Mouse (Mus musculus): ENCODE measurements around the gene C1rb. TPM values are rescaled to one million over a fixed set of nuclear protein-coding genes. Genes with fewer than 3 reads are reported as not detected.
"Not testable (repeated sequence)": the region's sequence is repeated elsewhere in the genome, so short reads cannot be mapped to it uniquely, and the experiment has no call there.

The C1rb gene
- polyA plus RNA-seq, 1 experiment from 2014 or later: 0.05 TPM

DNA sequence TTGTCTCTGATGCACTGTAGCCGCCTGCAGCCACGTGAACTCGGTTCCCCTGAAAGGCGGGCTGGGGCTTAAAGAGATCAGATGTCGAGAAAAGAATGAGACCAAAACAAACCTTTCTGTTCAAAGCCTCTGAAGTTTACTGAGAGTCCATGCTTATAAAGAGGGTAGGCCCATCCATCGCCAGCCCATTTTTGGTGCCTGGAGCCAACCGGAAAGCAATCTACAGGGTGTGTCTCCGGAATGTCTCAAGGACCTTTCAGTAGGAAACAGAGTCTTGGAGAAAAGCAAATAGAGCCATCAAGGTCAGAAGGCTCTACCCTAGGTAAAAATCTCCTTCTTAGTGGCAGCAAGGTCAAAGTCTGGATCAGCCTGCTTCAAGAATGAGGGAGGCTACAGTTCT is 23.0 kb downstream of the C1rb start:
- no peak overlapping the region for H3K4me2 ChIP-seq (ENCODE audit: low read length)
- H3K9ac ChIP-seq (ENCODE audit: low read depth, low read length): no peak overlapping the region
- H3K9me3 ChIP-seq (replicated peaks; ENCODE audit: low read length): no peaks in the 10 kb centered on the region
- no peak overlapping the region for H3K4me3 ChIP-seq (replicated peaks; ENCODE audit: low read depth, low read length)
- no peak overlapping the region for H3K27ac ChIP-seq
- ATAC-seq (replicated peaks; ENCODE audit: low FRiP score, low read depth) (no peak), DNase-seq (ENCODE audit: low spot score) (no peak)
- 71% methylated on average over 8 of the region's 8 CpGs for WGBS
- TF ChIP-seq CTCF (IDR thresholded peaks at IDR 0.05; ENCODE audit: low read depth): no peak
- no peaks in the 10 kb centered on the region for H3K36me3 ChIP-seq (ENCODE audit: insufficient read depth, low read length)
- no peaks in the 10 kb centered on the region for H3K4me1 ChIP-seq (replicated peaks; ENCODE audit: insufficient read depth, low read length)
- no peaks in the 10 kb centered on the region for H3K27me3 ChIP-seq (ENCODE audit: insufficient read depth, low read length)

DNA sequence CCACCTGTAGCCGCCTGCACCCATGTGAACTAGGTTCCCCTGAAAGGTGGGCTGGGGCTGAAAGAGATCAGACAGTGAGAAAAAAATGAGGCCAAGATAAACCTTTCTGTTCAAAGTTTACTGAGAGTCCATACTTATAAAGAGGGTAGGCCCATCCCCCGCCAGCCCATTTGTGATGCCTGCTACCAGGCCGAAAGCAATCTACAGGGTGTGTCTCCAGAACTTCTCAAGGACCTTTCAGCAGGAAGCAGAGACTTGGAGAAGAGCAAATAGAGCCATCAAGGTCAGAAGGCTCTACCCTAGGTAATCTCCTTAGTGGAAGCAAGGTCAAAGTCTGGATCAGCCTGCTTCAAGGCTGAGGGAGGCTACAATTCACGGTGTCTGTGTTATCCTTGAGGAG is 31.9 kb downstream of the C1rb start:
- no peak overlapping the region for H3K9ac ChIP-seq (ENCODE audit: low read depth, low read length)
- no peak overlapping the region for H3K4me3 ChIP-seq (replicated peaks; ENCODE audit: low read depth, low read length)
- no peaks in the 10 kb centered on the region for H3K4me1 ChIP-seq (replicated peaks; ENCODE audit: insufficient read depth, low read length)
- DNase-seq (ENCODE audit: low spot score): no peak
- H3K9me3 ChIP-seq (replicated peaks; ENCODE audit: low read length): no peaks in the 10 kb centered on the region
- H3K27me3 ChIP-seq (ENCODE audit: insufficient read depth, low read length): no peaks in the 10 kb centered on the region
- H3K27ac ChIP-seq: no peak overlapping the region
- ATAC-seq (replicated peaks; ENCODE audit: low FRiP score, low read depth): no peak
- 95% methylated on average over 4 of the region's 4 CpGs for WGBS
- no peaks in the 10 kb centered on the region for H3K36me3 ChIP-seq (ENCODE audit: insufficient read depth, low read length)
- H3K4me2 ChIP-seq (ENCODE audit: low read length): no peak overlapping the region
- no peak for TF ChIP-seq CTCF (IDR thresholded peaks at IDR 0.05; ENCODE audit: low read depth)

DNA sequence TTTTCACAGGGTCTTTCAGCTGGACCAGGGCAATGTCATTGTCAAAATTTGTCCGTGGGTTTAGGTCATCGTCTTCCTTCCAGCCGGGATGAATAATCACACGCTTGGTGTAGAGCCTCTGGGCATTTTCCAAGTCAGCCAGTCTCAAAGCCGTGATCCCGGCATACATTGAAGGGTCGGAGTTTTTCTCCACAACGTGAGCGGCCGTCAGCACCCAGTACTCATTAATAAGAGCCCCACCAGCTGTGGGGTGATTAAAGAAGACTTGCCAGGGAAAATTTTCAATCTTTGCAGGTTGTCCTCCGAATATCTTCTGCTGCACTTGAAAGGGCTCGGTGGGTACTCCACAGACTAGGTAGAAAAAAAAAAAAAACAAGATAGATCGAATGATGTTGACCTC is 55.5 kb downstream of the C1rb start:
- Histone ChIP-seq H3K4me1 (replicated peaks; ENCODE audit: insufficient read depth, low read length) (no peaks in the 10 kb centered on the region), H3K36me3 (ENCODE audit: insufficient read depth, low read length) (no peaks in the 10 kb centered on the region), H3K9ac (ENCODE audit: low read depth, low read length) (no peak overlapping the region), H3K27ac (no peak overlapping the region), H3K4me3 (replicated peaks; ENCODE audit: low read depth, low read length) (no peak overlapping the region), H3K9me3 (replicated peaks; ENCODE audit: low read length) (no peaks in the 10 kb centered on the region), H3K27me3 (ENCODE audit: insufficient read depth, low read length) (no peaks in the 10 kb centered on the region), H3K4me2 (ENCODE audit: low read length) (no peak overlapping the region)
- WGBS: 86% methylated on average over 13 of the region's 13 CpGs
- no peak for TF ChIP-seq CTCF (IDR thresholded peaks at IDR 0.05; ENCODE audit: low read depth)
- no peak for DNase-seq (ENCODE audit: low spot score)
- ATAC-seq (replicated peaks; ENCODE audit: low FRiP score, low read depth): no peak

DNA sequence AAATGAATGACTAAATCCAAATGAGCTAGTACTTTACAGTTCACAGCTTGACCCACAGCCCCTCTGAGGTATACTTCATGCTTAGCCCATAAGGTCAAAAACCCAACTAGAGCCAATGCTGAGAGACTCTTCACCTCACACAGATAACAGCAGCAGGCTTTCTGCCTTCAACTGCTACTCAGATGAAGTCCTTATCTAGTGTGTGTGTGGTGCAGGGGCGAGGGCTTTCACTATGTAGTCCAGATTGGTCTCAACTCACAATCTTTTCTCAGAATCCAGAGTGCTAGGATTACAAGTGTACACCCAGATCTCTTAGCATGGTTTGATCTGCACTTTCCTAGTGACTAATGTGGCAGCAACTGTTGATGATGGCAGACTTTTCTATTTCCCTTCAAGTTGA is 56.1 kb downstream of the C1rb start:
- not testable (repeated sequence) for H3K4me2 ChIP-seq (ENCODE audit: low read length); H3K4me3 ChIP-seq (replicated peaks; ENCODE audit: low read depth, low read length); H3K36me3 ChIP-seq (ENCODE audit: insufficient read depth, low read length)

DNA sequence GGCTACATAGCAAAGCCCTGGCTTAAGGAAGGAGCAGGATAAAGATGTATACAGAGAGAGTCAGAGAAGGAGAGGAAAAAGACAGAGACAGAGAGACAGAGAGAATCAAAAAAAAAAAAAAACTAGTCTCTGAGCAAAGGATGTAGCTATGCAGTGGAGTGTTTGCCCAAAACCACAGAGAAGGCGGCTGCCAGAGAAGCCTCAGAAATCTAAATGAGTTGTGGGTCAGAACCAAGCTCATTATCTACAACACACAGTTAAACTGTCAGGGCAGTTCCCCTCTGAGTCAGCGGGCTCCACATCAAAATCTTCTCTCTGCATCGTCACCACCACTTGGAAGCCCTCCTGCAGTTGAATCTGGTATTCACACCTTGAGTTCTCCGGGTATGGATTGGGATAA is 60.7 kb downstream of the C1rb start:
- H3K36me3 ChIP-seq (ENCODE audit: insufficient read depth, low read length): no peaks in the 10 kb centered on the region
- DNase-seq (ENCODE audit: low spot score): no peak

More for the DNA sequence above, 56.1 kb downstream of the C1rb start:
- H3K4me1 ChIP-seq (replicated peaks; ENCODE audit: insufficient read depth, low read length); H3K9me3 ChIP-seq (replicated peaks; ENCODE audit: low read length); ATAC-seq (replicated peaks; ENCODE audit: low FRiP score, low read depth); DNase-seq (ENCODE audit: low spot score); H3K27me3 ChIP-seq (ENCODE audit: insufficient read depth, low read length); H3K9ac ChIP-seq (ENCODE audit: low read depth, low read length); H3K27ac ChIP-seq: not testable (repeated sequence)
- 28% methylated on average over 1 of the region's 1 CpGs for WGBS

More for the DNA sequence above, 60.7 kb downstream of the C1rb start:
- 75% methylated on average over 4 of the region's 4 CpGs for WGBS
- Histone ChIP-seq H3K9me3 (replicated peaks; ENCODE audit: low read length) (no peaks in the 10 kb centered on the region), H3K27me3 (ENCODE audit: insufficient read depth, low read length) (no peaks in the 10 kb centered on the region), H3K4me2 (ENCODE audit: low read length) (no peak overlapping the region), H3K4me3 (replicated peaks; ENCODE audit: low read depth, low read length) (no peak overlapping the region), H3K9ac (ENCODE audit: low read depth, low read length) (no peak overlapping the region), H3K27ac (no peak overlapping the region), H3K4me1 (replicated peaks; ENCODE audit: insufficient read depth, low read length) (no peaks in the 10 kb centered on the region)
- ATAC-seq (replicated peaks; ENCODE audit: low FRiP score, low read depth): no peak
- TF ChIP-seq CTCF (IDR thresholded peaks at IDR 0.05; ENCODE audit: low read depth): no peak

Other genes with a start within 250 kb of the C1rb start
- gene Pex5, start 155.2 kb upstream of the C1rb start, polyA plus RNA-seq (2015; fragmentation: Nextera tagmentation; extraction: Ambion mirVana): 36.4 and 39.4 TPM in 2 replicates
- 2.5 and 2.7 TPM in 2 replicates for gene Clstn3, start 105.5 kb upstream of the C1rb start, polyA plus RNA-seq (2015; fragmentation: Nextera tagmentation; extraction: Ambion mirVana)
- gene C1rl, start 77.2 kb upstream of the C1rb start, polyA plus RNA-seq (2015; fragmentation: Nextera tagmentation; extraction: Ambion mirVana): 2.8 and 3.0 TPM in 2 replicates
- 18.2 and 20.5 TPM in 2 replicates for gene C1ra, start 57.9 kb upstream of the C1rb start, polyA plus RNA-seq (2015; fragmentation: Nextera tagmentation; extraction: Ambion mirVana)
- gene C1s1, start 27.9 kb upstream of the C1rb start, polyA plus RNA-seq (2015; fragmentation: Nextera tagmentation; extraction: Ambion mirVana): 29.9 and 32.8 TPM in 2 replicates
- 0.34 and 0.51 TPM in 2 replicates for gene C1s2, start 65.8 kb downstream of the C1rb start, polyA plus RNA-seq (2015; fragmentation: Nextera tagmentation; extraction: Ambion mirVana)
- gene Lpcat3, start 92.7 kb downstream of the C1rb start, polyA plus RNA-seq (2015; fragmentation: Nextera tagmentation; extraction: Ambion mirVana): 90.6 and 93.4 TPM in 2 replicates
- 166 and 183 TPM in 2 replicates for gene Emg1, start 141.9 kb downstream of the C1rb start, polyA plus RNA-seq (2015; fragmentation: Nextera tagmentation; extraction: Ambion mirVana)
- 404 and 411 TPM in 2 replicates for gene Phb2, start 142.0 kb downstream of the C1rb start, polyA plus RNA-seq (2015; fragmentation: Nextera tagmentation; extraction: Ambion mirVana)
- gene Ptpn6, start 168.4 kb downstream of the C1rb start, polyA plus RNA-seq (2015; fragmentation: Nextera tagmentation; extraction: Ambion mirVana): 13.0 and 13.6 TPM in 2 replicates
- gene Grcc10, start 171.1 kb downstream of the C1rb start, polyA plus RNA-seq (2015; fragmentation: Nextera tagmentation; extraction: Ambion mirVana): 549 and 600 TPM in 2 replicates
- gene Gm45234, start 185.7 kb downstream of the C1rb start, polyA plus RNA-seq (2015; fragmentation: Nextera tagmentation; extraction: Ambion mirVana): not detected in 2 replicates
- 13.0 and 13.7 TPM in 2 replicates for gene Atn1, start 186.2 kb downstream of the C1rb start, polyA plus RNA-seq (2015; fragmentation: Nextera tagmentation; extraction: Ambion mirVana)
- gene Eno2, start 199.4 kb downstream of the C1rb start, polyA plus RNA-seq (2015; fragmentation: Nextera tagmentation; extraction: Ambion mirVana): 7.6 TPM in 2 replicates
- 0.43 and 0.59 TPM in 2 replicates for gene Lrrc23, start 209.4 kb downstream of the C1rb start, polyA plus RNA-seq (2015; fragmentation: Nextera tagmentation; extraction: Ambion mirVana)
- gene Spsb2, start 238.4 kb downstream of the C1rb start, polyA plus RNA-seq (2015; fragmentation: Nextera tagmentation; extraction: Ambion mirVana): 26.1 and 27.4 TPM in 2 replicates
- gene Tpi1, start 244.0 kb downstream of the C1rb start, polyA plus RNA-seq (2015; fragmentation: Nextera tagmentation; extraction: Ambion mirVana): 664 and 686 TPM in 2 replicates